Mouse (Mus musculus) megakaryocyte, embryonic 14.5 days (primary cell): ENCODE results near the gene Hc.

ENCODE experiments used
- FLI1 ChIP-seq: IDR thresholded peaks from 2 replicates; pipeline ENCODE4 v1.6.1; 2012; ENCODE audit warnings: low read length, inconsistent platforms, mixed read lengths
- GATA1 ChIP-seq: IDR thresholded peaks from 3 replicates; pipeline ENCODE4 v1.6.1; 2012; ENCODE audit warnings: mixed read lengths, low read length, inconsistent platforms, borderline replicate concordance

GRCm38 (mm10) chr2:34958036-34958435 lies 103.2 kb downstream of the Hc start:
- TF ChIP-seq GATA1 (no peak), FLI1 (no peak)
